Mouse (Mus musculus) ES-E14 (cell line): ENCODE data around the gene Chrna1.

Source experiments
- CHD2 ChIP-seq: IDR thresholded peaks from 2 replicates; pipeline ENCODE4 v1.6.1; 2014; ENCODE audit warnings: mild to moderate bottlenecking, low read depth, low read length, inconsistent platforms
- HCFC1 ChIP-seq: IDR thresholded peaks from 2 replicates; pipeline ENCODE4 v1.6.1; 2012; ENCODE audit warnings: low read length, inconsistent platforms, borderline replicate concordance; ENCODE audit not compliant: insufficient read depth
- MAFK ChIP-seq: IDR thresholded peaks from 2 replicates; pipeline ENCODE4 v1.6.1; 2014; ENCODE audit warnings: mild to moderate bottlenecking, low read depth, low read length, inconsistent platforms; ENCODE audit not compliant: insufficient read depth
- ZC3H11A ChIP-seq: IDR thresholded peaks from 2 replicates; pipeline ENCODE4 v1.6.1; 2012; ENCODE audit warnings: low read depth, mild to moderate bottlenecking, inconsistent platforms, low read length, borderline replicate concordance
- ZNF384 ChIP-seq: IDR thresholded peaks from 2 replicates; pipeline ENCODE4 v1.6.1; 2012; ENCODE audit warnings: low read depth, low read length, inconsistent platforms

- TF ChIP-seq ZNF384 (no peak), HCFC1 (no peak), ZC3H11A (no peak), MAFK (no peak), CHD2 (no peak)
Observed at GRCm38 (mm10) chr2:73609067-73609723, 29.1 kb upstream of the Chrna1 start.
